Mouse (Mus musculus) stomach, postnatal 0 days (tissue): ENCODE measurements around the gene Usp16. TPM values are rescaled to one million over a fixed set of nuclear protein-coding genes. Genes with fewer than 3 reads are reported as not detected.
A peak's percentile ranks its signal among the peaks of the same experiment; 100 is the strongest.

Experiments used
- ATAC-seq: fragments of 200-750 bp; cut with Nextera tagmentation; 2 replicates; pipeline ENCODE4 v1.8.0; 2017; ENCODE audit not compliant: low FRiP score, low TSS enrichment
- DNase-seq: peaks from one replicate; pipeline ENCODE4 v3.0.0-alpha.2; 2016; ENCODE audit warnings: low spot score
- H3K27ac ChIP-seq: fragments of 300-500 bp; sonication (generic); replicated peaks from 2 replicates; pipeline ENCODE4 v1.5.1; 2014; ENCODE audit warnings: mild to moderate bottlenecking, control low read depth
- H3K27me3 ChIP-seq: fragments of 300-500 bp; sonication (generic); 2 replicates; pipeline ENCODE4 v1.6.1; 2014; ENCODE audit warnings: low read length; ENCODE audit not compliant: control insufficient read depth, insufficient read depth
- H3K36me3 ChIP-seq: fragments of 300-500 bp; sonication (generic); 2 replicates; pipeline ENCODE4 v1.6.1; 2014; ENCODE audit warnings: low read length, mixed read lengths; ENCODE audit not compliant: control insufficient read depth, insufficient read depth
- H3K4me1 ChIP-seq: fragments of 300-500 bp; sonication (generic); replicated peaks from 2 replicates; pipeline ENCODE4 v1.6.1; 2014; ENCODE audit warnings: antibody characterized with exemption; ENCODE audit not compliant: control insufficient read depth, insufficient read depth
- H3K4me2 ChIP-seq: fragments of 300-500 bp; sonication (generic); replicated peaks from 2 replicates; pipeline ENCODE4 v1.6.1; 2014; ENCODE audit warnings: low read depth, mild to moderate bottlenecking, control low read depth, moderate library complexity
- H3K4me3 ChIP-seq: fragments of 300-500 bp; sonication (generic); 2 replicates; pipeline ENCODE4 v1.5.1; 2014; ENCODE audit warnings: low read depth, low read length, control low read depth
- H3K9ac ChIP-seq: fragments of 300-500 bp; sonication (generic); 2 replicates; pipeline ENCODE4 v1.6.1; 2014; ENCODE audit warnings: mild to moderate bottlenecking, low read length, control low read depth, mixed read lengths
- H3K9me3 ChIP-seq: fragments of 300-500 bp; sonication (generic); 2 replicates; pipeline ENCODE4 v1.6.1; 2016; ENCODE audit warnings: low read length; ENCODE audit not compliant: control insufficient read depth
- CTCF ChIP-seq: IDR thresholded peaks from 2 replicates; pipeline ENCODE4 v1.5.1; 2016; ENCODE audit warnings: antibody characterized with exemption, low read depth, mild to moderate bottlenecking, moderate library complexity
- EP300 ChIP-seq: optimal IDR thresholded peaks from 2 replicates; pipeline ENCODE3; 2016; ENCODE audit warnings: antibody characterized with exemption
- WGBS: fragments of 180-500 bp; shearing (Covaris S2); extraction: QIAGEN DNeasy Blood & Tissue Kit; methylation state at CpG from one replicate; pipeline ENCODE4 v1.1.7; 2014; 5-methylcytosine and 5-hydroxymethylcytosine counted together
- polyA plus RNA-seq: library from polyadenylated mRNA; unstranded; fragments of >200 nt; fragmentation: Nextera tagmentation; extraction: Ambion mirVana; gene quantifications from 2 replicates; pipeline ENCODE4 v1.2.1, GENCODE M21; 2015

Gene Usp16
- polyA plus RNA-seq: 37.0 and 40.1 TPM in 2 replicates

DNA sequence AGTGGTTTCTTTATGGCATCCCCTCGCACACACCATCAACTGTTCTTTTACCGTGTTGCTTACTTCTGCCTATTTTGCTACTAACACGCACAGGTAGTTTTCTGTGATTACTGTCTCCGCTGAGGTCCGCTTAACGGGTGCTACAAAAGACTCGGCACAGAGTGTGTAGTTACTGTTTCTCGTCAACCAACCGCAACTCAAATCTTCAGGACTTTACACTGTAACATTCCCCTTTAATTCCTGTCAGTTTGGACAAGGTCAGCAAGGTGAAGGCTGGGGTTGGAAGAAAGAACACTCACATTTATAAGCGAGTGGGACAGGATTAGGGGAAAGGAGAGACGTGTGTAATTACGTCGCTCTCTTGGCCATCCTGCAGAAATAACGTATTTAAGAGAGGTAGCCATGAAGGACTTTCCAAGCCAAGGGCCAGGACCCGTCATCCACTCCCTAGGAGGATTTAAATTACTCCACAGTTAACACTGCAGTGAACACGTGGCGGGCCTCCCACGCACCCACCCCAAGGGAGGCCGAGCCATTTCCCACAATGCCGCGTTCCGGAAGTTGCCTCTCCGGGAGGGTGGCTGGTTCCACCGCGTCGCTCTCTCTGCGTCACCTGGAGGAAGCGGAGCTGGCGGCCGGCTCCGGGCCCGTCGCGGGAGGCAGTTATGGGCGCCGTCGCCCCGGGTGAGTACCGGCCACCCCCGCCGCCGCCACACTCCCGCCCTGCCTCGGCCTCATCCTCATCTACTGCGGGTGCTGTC is at the start of gene Usp16:
TSS of gene Usp16 (plus strand) at position 285 of the 761 bp plus-strand sequence.
- TF ChIP-seq EP300: no peak
- TF ChIP-seq CTCF: no peak
- Histone ChIP-seq H3K4me3 (peak within 1 kb of the TSS; percentile 85), H3K27ac (peak within 1 kb of the TSS; percentile 90), H3K4me2 (peak within 1 kb of the TSS; percentile 73), H3K9me3 (no peaks in the 10 kb centered on the region), H3K36me3 (no peaks in the 10 kb centered on the region), H3K27me3 (no peaks in the 10 kb centered on the region), H3K4me1 (peaks cover 4% of the 10 kb centered on the region; the same call in 1 of the 2 replicates), H3K9ac (peak within 1 kb of the TSS; percentile 88)
- ATAC-seq (peak; percentile 99), DNase-seq (peak; percentile 95)
- 8% methylated on average over 45 of the region's 45 CpGs for WGBS

DNA sequence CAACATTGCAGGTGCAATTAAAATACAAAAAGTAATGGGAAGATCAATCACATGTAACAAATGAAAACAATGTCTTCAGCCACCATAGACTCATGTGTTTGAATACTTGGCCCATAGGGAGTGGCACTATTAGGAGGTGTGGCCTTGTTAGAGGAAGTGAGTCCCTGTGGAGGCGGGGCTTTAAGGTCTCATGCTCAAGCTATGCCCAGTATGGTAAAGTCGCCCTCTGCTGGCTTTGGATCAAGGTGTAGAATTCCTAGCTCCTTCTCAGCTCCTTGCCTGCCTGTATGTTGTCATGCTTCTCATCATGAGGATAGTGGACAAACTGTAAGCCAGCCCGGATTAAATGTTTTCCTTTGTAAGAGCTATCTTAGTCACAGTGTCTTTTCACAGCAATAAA is 49.5 kb upstream of the Usp16 start:
- Histone ChIP-seq H3K27me3 (no peaks in the 10 kb centered on the region), H3K4me3 (no peak overlapping the region), H3K36me3 (peaks cover 39% of the 10 kb centered on the region), H3K27ac (no peak overlapping the region), H3K4me2 (no peak overlapping the region), H3K9ac (no peak overlapping the region), H3K9me3 (no peaks in the 10 kb centered on the region), H3K4me1 (no peaks in the 10 kb centered on the region)
- 81% methylated on average over 3 of the region's 3 CpGs for WGBS
- ATAC-seq (peak; percentile 89), DNase-seq (peak; percentile 80)
- no peak for TF ChIP-seq EP300
- peak; percentile 57 for TF ChIP-seq CTCF

DNA sequence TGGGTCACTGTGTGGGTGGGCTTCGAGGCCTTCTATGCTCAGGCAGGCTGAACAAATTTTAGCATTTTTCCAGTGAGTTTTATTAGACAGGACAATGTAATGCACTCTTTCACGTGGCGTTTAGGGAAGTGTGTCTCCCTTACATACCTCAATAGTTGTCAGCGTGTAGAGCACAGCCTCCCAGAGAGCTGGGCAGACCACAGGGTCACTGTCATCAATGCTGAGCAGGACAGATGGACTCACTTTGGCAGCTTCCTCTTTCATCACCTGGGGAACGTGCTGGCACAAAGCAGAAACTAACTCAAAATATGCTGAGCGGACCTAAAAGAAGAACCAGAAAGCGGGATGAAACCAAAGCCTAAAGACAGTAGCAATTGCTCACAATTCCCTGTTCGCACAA is 33.8 kb upstream of the Usp16 start:
- no peaks in the 10 kb centered on the region for H3K9me3 ChIP-seq
- WGBS: 92% methylated on average over 8 of the region's 8 CpGs
- no peak for DNase-seq

DNA sequence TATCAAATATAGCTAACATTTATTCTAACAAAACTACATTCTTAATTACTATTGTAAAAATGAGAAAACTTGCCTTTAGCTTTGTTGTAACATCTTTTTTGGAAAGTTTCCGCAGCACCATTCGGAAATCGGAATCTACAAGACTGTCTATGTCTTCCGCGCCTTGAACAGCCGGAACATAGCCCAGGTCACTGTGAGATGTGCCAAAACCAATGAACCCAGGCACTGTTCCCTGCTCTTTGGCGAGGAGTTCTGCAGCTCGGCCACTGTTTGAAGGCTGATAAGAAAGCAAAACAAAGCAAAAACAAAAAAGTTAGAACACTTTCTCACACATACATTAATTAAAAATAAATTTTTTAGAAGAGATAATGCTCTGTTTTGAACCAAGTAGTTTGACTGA is 27.0 kb upstream of the Usp16 start:
- TF ChIP-seq CTCF: no peak
- TF ChIP-seq EP300: no peak
- Histone ChIP-seq H3K4me3 (no peak overlapping the region), H3K36me3 (peaks cover 10% of the 10 kb centered on the region), H3K4me1 (no peaks in the 10 kb centered on the region), H3K9me3 (no peaks in the 10 kb centered on the region), H3K4me2 (no peak overlapping the region), H3K9ac (no peak overlapping the region), H3K27ac (no peak overlapping the region), H3K27me3 (no peaks in the 10 kb centered on the region)
- WGBS: 95% methylated on average over 8 of the region's 8 CpGs
- DNase-seq (no peak), ATAC-seq (no peak)

More for the DNA sequence above, 33.8 kb upstream of the Usp16 start:
- no peak overlapping the region for H3K4me2 ChIP-seq
- H3K4me3 ChIP-seq: no peak overlapping the region
- no peak for TF ChIP-seq EP300
- no peak for TF ChIP-seq CTCF
- H3K9ac ChIP-seq: no peak overlapping the region
- peaks cover 14% of the 10 kb centered on the region for H3K36me3 ChIP-seq
- no peak for ATAC-seq
- H3K27me3 ChIP-seq: no peaks in the 10 kb centered on the region
- no peaks in the 10 kb centered on the region for H3K4me1 ChIP-seq
- no peak overlapping the region for H3K27ac ChIP-seq

DNA sequence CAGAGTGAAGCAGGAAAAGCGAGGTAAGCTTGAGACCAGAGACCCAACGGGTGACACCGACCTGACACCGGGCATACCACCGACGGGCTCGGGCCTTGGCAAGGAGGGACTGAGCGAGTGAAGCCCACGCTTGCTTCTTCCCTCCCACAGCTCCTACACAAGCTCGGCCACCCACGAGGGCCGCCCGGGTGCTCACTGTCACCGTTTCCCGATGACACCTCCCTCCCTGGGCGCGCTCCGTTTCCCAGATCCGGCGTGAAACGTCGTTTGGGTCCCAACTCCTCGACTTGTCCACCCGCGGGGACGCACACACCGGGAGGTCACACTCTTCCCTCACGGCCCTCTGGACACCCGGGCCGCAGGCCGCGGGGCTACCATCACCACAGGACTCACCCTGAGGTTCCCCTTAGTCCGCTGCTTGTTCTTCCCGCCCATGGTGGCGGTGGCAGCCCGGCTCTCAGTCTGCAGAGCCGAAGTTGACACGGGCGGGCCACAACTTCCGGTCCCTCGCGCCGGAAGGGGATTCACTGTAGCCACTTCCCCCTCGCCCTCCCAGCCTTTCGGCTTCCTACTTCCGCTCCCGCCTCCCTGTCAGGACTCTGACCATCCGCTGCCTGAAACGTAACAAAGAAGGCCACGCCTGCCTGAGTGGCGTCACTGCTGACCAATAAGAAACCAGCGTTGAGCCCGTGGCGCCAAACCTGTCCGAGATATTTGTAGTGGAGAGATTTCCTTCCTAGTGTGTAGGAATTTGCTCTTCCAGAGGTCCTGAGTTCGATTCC is 22.3 kb upstream of the Usp16 start, which contains the start of gene Ltn1:
TSS of gene Ltn1 (minus strand) at position 580 of the 782 bp plus-strand sequence.
- Histone ChIP-seq H3K9me3 (no peaks in the 10 kb centered on the region), H3K4me2 (peak within 1 kb of the TSS; percentile 70), H3K36me3 (no peaks in the 10 kb centered on the region), H3K9ac (peak within 1 kb of the TSS; percentile 91), H3K27ac (peak within 1 kb of the TSS; percentile 84), H3K4me1 (no peaks in the 10 kb centered on the region), H3K4me3 (peak within 1 kb of the TSS; percentile 95), H3K27me3 (no peaks in the 10 kb centered on the region)
- WGBS: under 1% methylated on average over 53 of the region's 56 CpGs
- ATAC-seq (peak; percentile 100), DNase-seq (peak; percentile 98)
- no peak for TF ChIP-seq EP300

DNA sequence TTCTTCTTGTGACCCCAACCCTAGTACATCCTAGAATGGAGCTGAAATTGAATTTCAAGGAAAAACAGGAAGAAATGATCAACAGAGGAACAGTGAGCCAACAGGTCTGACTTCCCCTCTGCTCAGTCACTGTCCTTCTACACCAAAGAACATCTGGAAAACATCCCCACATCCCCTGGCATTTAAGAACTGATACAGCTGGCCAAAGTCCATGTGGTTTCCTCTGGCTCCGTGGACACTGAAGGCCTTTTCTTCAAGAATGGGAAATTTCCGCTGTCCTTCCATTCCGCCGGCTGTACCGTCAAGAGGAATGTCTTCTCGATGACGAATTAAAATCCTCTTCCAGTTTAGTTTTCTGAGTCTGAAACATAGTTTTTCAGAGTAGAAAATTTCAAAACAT is 20.2 kb upstream of the Usp16 start:
- no peak for DNase-seq
- H3K9me3 ChIP-seq: no peaks in the 10 kb centered on the region
- H3K36me3 ChIP-seq: no peaks in the 10 kb centered on the region
- H3K27me3 ChIP-seq: no peaks in the 10 kb centered on the region
- TF ChIP-seq EP300 (no peak), CTCF (no peak)
- WGBS: 81% methylated on average over 7 of the region's 7 CpGs
- no peak overlapping the region for H3K4me3 ChIP-seq
- H3K4me1 ChIP-seq: no peaks in the 10 kb centered on the region
- no peak for ATAC-seq
- no peak overlapping the region for H3K27ac ChIP-seq
- H3K9ac ChIP-seq: no peak overlapping the region
- no peak overlapping the region for H3K4me2 ChIP-seq
